Comparison of ENCODE assay signal across 38 mouse cellular contexts in genomic region chr17:34532671-34533070, GRCm38 (mm10). TPM values are rescaled to one million over a fixed set of nuclear protein-coding genes. Genes with fewer than 3 reads are reported as not detected.
"Had no signal": no experiment of that assay in that cellular context is flagged by ENCODE, and none has a peak within 500 bp of the region (broad histone marks: within the 10 kb centered on the region; RNA-seq: fewer than 3 reads in every experiment).

No protein-coding gene starts in this region.

- H3K27me3 ChIP-seq: embryonic facial prominence, embryonic 12.5 days; embryonic facial prominence, embryonic 13.5 days; embryonic facial prominence, embryonic 15.5 days; forebrain, embryonic 12.5 days; forebrain, embryonic 13.5 days; forebrain, embryonic 15.5 days; heart, embryonic 12.5 days had no signal

- H3K36me3 ChIP-seq: embryonic facial prominence, embryonic 10.5 days; embryonic facial prominence, embryonic 12.5 days; embryonic facial prominence, embryonic 13.5 days; embryonic facial prominence, embryonic 15.5 days; forebrain, embryonic 10.5 days; forebrain, embryonic 12.5 days; forebrain, embryonic 15.5 days; heart, embryonic 12.5 days had no signal

- H3K4me3 ChIP-seq: embryonic facial prominence, embryonic 10.5 days; embryonic facial prominence, embryonic 12.5 days; embryonic facial prominence, embryonic 13.5 days; embryonic facial prominence, embryonic 15.5 days; erythroblast, embryonic 14.5 days; forebrain, embryonic 10.5 days; forebrain, embryonic 12.5 days; forebrain, embryonic 13.5 days; forebrain, embryonic 15.5 days; gastrocnemius, adult 2 months; heart, embryonic 12.5 days had no signal

- H3K4me1 ChIP-seq: embryonic facial prominence, embryonic 10.5 days; embryonic facial prominence, embryonic 12.5 days; embryonic facial prominence, embryonic 13.5 days; embryonic facial prominence, embryonic 15.5 days; forebrain, embryonic 10.5 days; forebrain, embryonic 12.5 days; forebrain, embryonic 13.5 days; forebrain, embryonic 15.5 days; heart, embryonic 12.5 days had no signal

- H3K27ac ChIP-seq: embryonic facial prominence, embryonic 10.5 days; embryonic facial prominence, embryonic 12.5 days; embryonic facial prominence, embryonic 13.5 days; embryonic facial prominence, embryonic 15.5 days; forebrain, embryonic 10.5 days; forebrain, embryonic 12.5 days; forebrain, embryonic 13.5 days; forebrain, embryonic 15.5 days; gastrocnemius, adult 2 months had no signal

- DNase-seq: cerebellum, adult 2 months; cerebellum, adult 8-10 months; cerebellum, adult 9-10 months; cerebellum, adult 9-11 months; cerebellum, postnatal 10 days; cerebellum, postnatal 14 days; cerebellum, postnatal 25 days; cerebellum, postnatal 36 days; embryo, embryonic 11 days; forebrain, postnatal 0 days; gastrocnemius, adult 2 months; gastrocnemius, postnatal 10 days; gastrocnemius, postnatal 25 days; gastrocnemius, postnatal 36 days had no signal

- H3K9me3 ChIP-seq: embryonic facial prominence, embryonic 10.5 days; embryonic facial prominence, embryonic 12.5 days; embryonic facial prominence, embryonic 13.5 days; embryonic facial prominence, embryonic 15.5 days; forebrain, embryonic 10.5 days; forebrain, embryonic 12.5 days; forebrain, embryonic 13.5 days; forebrain, embryonic 15.5 days; heart, embryonic 12.5 days had no signal

- H3K9ac ChIP-seq: embryonic facial prominence, embryonic 12.5 days; embryonic facial prominence, embryonic 13.5 days; embryonic facial prominence, embryonic 15.5 days; forebrain, embryonic 12.5 days; forebrain, embryonic 13.5 days; forebrain, embryonic 15.5 days; forebrain, postnatal 0 days; heart, embryonic 12.5 days had no signal

RNA-seq across cellular contexts. Expression of gene Btnl6, which starts 15.5 kb away (rescaled TPM):
- total RNA-seq: common myeloid progenitor, adult 5-6 weeks; forebrain, postnatal 0 days; gastrocnemius, adult 2 months; gastrocnemius, adult 8-10 months; gastrocnemius, postnatal 10 days; gastrocnemius, postnatal 25 days; gastrocnemius, postnatal 36 days; gastrocnemius, postnatal 4 days; granulocyte monocyte progenitor cell, adult 5-6 weeks; heart, adult 18-20 months had no signal
- polyA plus RNA-seq: cerebellum, adult 2 months; cortical plate, adult 2 months; embryonic facial prominence, embryonic 10.5 days; embryonic facial prominence, embryonic 11.5 days; embryonic facial prominence, embryonic 12.5 days; embryonic facial prominence, embryonic 13.5 days; embryonic facial prominence, embryonic 14.5 days; embryonic facial prominence, embryonic 15.5 days; erythroblast, embryonic 14.5 days; forebrain, embryonic 10.5 days; forebrain, embryonic 11.5 days; forebrain, embryonic 12.5 days; forebrain, embryonic 13.5 days; forebrain, embryonic 14.5 days; forebrain, embryonic 15.5 days; forebrain, embryonic 16.5 days; forebrain, postnatal 0 days; frontal cortex, adult 2 months; gonadal fat pad, adult 2 months; heart, embryonic 11.5 days; heart, embryonic 12.5 days had no signal

RNA-seq across cellular contexts. Expression of gene Btnl4, which starts 55.6 kb away (rescaled TPM):
- total RNA-seq: common myeloid progenitor, adult 5-6 weeks; forebrain, postnatal 0 days; gastrocnemius, adult 2 months; gastrocnemius, adult 8-10 months; gastrocnemius, postnatal 10 days; gastrocnemius, postnatal 25 days; gastrocnemius, postnatal 36 days; gastrocnemius, postnatal 4 days; granulocyte monocyte progenitor cell, adult 5-6 weeks; heart, adult 18-20 months had no signal
- polyA plus RNA-seq: cerebellum, adult 2 months; cortical plate, adult 2 months; embryonic facial prominence, embryonic 10.5 days; embryonic facial prominence, embryonic 11.5 days; embryonic facial prominence, embryonic 12.5 days; embryonic facial prominence, embryonic 13.5 days; embryonic facial prominence, embryonic 14.5 days; embryonic facial prominence, embryonic 15.5 days; forebrain, embryonic 10.5 days; forebrain, embryonic 11.5 days; forebrain, embryonic 12.5 days; forebrain, embryonic 13.5 days; forebrain, embryonic 14.5 days; forebrain, embryonic 15.5 days; forebrain, embryonic 16.5 days; forebrain, postnatal 0 days; frontal cortex, adult 2 months; gonadal fat pad, adult 2 months; heart, embryonic 11.5 days; heart, embryonic 12.5 days had no signal
